10 mouse cellular contexts compared by ENCODE assay signal in the genomic region with DNA sequence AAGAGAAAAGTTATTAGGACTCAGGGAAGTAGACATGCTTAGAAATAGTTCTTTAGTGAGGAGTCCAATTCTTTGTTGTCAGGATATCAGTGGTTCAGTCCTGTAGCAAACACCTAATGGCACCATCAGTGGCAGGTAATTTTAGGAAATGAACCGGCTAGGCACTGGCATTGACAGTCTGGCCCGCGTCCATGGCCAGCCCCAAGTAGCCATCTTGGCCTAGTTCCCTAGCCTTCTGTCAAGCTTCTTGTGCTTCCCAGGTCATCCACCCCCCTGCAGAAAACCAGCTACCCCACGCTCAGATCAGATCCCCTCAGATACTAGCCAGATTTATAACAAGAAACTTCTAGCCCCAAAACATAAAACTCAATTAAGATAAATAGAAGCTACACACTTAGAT.
A peak's percentile ranks its signal among the peaks of the same experiment; 100 is the strongest.
DNase-seq lines count a peak whose midpoint lies in the region.
"Had no signal": no experiment of that assay in that cellular context is flagged by ENCODE, and none has a peak within 500 bp of the region (broad histone marks: within the 10 kb centered on the region; RNA-seq: fewer than 3 reads in every experiment).

No protein-coding gene starts in this region.

- DNase-seq in cerebellum, postnatal 10 days = peak; percentile 55 to 60
- DNase-seq in cerebellum, adult 11 months = no peak
- peak; percentile 23 to 56 for DNase-seq in cerebellum, postnatal 25 days
- no peak for DNase-seq in cerebellum, postnatal 4 days (ENCODE audit: low spot score in 2 of 2)
- DNase-seq: adrenal gland, adult 2 months; adrenal gland, postnatal 10 days; adrenal gland, postnatal 25 days; cerebellum, adult 18-20 months; embryo, embryonic 11 days; gastrocnemius, adult 2 months had no signal

Comparison
In these comparisons a context has a peak if more than half of its experiments do, and no peak if none do; other contexts are left out.
1. DNase-seq: peak in cerebellum, postnatal 10 days (2 of 2) and cerebellum, postnatal 25 days (2 of 2); none in cerebellum, adult 11 months (single experiment) and cerebellum, postnatal 4 days (0 of 2).